Mouse (Mus musculus): ENCODE measurements at regions not wholly inside any gene's neighbourhood (a gene's known extent, or its start where the extent isn't known, plus 50 kb on each side); places are given as distances from the start of the nearest gene placed in this dataset.

DNA sequence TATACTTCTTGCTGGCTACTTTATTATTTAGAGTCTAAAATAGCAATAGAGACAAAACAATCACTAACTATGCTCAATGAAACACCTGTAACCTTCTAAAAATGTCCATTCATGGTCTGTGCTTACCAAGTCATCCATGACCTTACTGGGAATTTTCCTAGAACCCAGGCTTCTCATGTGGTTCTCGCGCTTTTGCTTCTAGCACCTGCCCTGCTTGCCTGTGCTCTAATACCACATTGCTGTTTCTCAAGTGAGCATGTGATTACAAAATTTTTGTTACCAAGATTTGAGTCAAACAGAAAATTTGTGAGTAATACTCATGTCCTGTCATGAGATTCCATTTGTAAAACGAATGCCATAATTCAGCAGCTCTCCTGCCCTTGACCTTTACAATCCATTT is 324.8 kb upstream of the Amd2 start:
- TF ChIP-seq ZC3H11A (IDR thresholded peaks at IDR 0.05; ENCODE audit: borderline replicate concordance, low read depth, low read length) (no peak), CHD2 (IDR thresholded peaks at IDR 0.05; ENCODE audit: low read depth, low read length) (no peak), HCFC1 (IDR thresholded peaks at IDR 0.05; ENCODE audit: borderline replicate concordance, insufficient read depth, low read length) (no peak), ZNF384 (IDR thresholded peaks at IDR 0.05; ENCODE audit: low read depth, low read length) (no peak), MAFK (IDR thresholded peaks at IDR 0.05; ENCODE audit: insufficient read depth, low read depth, low read length) (no peak)

Data from ES-E14 (cell line).